Mouse (Mus musculus) left cerebral cortex, postnatal 4 days (tissue): ENCODE data around the gene Hoxb2. TPM values are rescaled to one million over a fixed set of nuclear protein-coding genes. Genes with fewer than 3 reads are reported as not detected.

ENCODE experiments used
- DNase-seq: peaks from one replicate; pipeline ENCODE4 v3.0.0-alpha.2; 2022
- intact Hi-C: fragments of 180-260 bp; cut with DNase I; formaldehyde crosslinking; loops from one replicate; pipeline ENCODE4 v1.15.1; 2025
- microRNA-seq: library from miRNA; unstranded; fragments of <30 nt; microRNA quantifications from one replicate; pipeline ENCODE4 v1.2.0, GENCODE M21; 2022
- total RNA-seq, 2 experiments: library from RNA; stranded (reverse); gene quantifications; 2 replicates each; pipeline ENCODE4 v1.2.3; 2021

The Hoxb2 gene
- total RNA-seq, 2 experiments from 2014 or later = not detected

- DNase-seq = no peak
- intact Hi-C loops = no loop called here
Measured at GRCm38 (mm10) chr11:96374810-96375209, 24.5 kb downstream of the Hoxb2 start.

DNA sequence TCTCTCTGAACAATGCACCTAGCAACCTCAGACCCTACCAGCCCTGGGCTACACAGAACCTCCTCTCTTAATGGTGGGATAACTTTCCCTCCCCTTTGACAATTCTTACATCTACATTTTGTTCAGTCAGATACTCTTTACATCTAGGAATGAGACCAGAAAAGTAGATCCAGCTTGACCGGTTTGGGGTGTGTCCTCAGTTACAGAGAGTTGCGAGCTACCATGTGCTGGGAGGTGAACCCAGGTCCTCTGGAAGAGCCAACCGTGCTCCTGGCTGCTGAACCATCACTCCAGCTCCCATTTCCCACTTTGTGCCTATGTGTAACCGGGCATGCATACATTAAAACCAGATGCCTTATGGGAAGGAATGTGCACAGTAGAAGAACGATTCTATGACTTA lies 33.1 kb downstream of the Hoxb2 start:
- DNase-seq = no peak
- intact Hi-C loops = no loop called here

DNA sequence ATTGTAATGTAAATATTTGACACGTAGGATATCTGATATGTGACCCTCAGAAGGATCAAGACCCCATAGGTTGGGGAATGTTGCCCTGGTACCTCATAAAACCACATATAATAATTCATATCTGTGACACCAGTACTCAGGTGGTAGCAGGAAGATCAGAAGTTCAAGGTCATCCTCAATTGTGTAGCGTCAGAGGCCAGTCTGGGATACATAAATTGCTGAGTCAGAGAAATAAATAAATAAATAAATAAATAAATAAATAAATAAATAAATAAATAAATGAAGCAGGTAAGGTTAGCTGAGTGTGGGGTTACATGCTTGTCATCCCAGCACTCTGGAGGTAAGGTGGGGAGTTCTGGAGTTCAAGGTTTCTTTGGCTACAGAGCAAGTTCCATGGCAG lies 37.3 kb downstream of the Hoxb2 start:
- DNase-seq = no peak
- intact Hi-C loops = no loop called here

DNA sequence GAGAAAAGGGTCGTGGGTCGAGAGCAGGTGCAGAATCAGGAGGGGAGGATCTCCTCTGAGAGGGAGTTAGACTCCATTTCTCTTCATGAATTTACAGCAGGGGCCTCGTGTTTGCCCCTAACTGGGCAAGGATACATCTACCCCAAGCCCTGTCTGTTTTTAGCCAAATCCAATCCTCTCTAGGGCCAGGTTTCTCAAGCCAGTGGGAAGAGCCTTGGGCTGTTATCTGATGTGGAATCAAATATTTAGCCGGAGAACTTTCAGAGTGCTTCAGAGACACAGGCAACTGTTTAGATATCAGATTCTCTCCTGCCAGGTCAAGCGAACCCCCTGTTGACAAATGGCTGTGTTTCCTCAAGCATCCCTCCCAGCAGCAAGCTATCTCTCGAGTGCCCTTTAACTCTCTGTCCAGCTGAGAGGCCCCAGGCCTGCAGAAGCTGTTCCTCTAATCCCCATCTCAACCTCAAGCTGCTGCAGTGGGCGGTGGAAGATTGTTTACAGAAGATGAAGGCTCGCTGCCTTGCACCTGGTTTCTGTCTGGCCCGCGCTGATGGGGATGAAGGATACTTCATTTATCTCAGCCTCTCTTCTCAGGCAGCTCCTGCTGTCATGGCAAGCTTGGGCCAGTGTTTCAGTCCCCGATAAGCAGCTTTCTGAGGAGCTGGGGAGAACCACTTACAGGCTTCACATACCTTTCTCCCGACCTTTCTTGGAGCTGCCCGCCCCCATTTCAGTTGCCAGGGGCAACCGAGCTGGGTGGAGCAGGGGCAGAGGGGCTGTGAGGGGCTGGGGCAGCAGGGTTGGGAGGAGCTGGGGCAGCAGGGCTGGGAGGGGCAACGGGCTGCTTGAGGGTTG lies 46.7 kb downstream of the Hoxb2 start:
- no peak for DNase-seq
- intact Hi-C loops = no loop called here

GRCm38 (mm10) chr11:96397806-96398335 lies 47.5 kb downstream of the Hoxb2 start:
- intact Hi-C loops = no loop called here
- DNase-seq = no peak

- intact Hi-C loops = no loop called here
Measured at GRCm38 (mm10) chr11:96399923-96400322, 49.6 kb downstream of the Hoxb2 start.

More at GRCm38 (mm10) chr11:96399923-96400322, 49.6 kb downstream of the Hoxb2 start:
- no peak for DNase-seq

Small RNAs within 50 kb of the gene (microRNA-seq; reads per million reads assigned to microRNA genes)
- gene Mir10a = 7.5 reads per million, percentile 19 among the genes with 10 or more reads in this experiment

Other genes with a start within 250 kb of the Hoxb2 start
- not detected for gene Calcoco2, start 238.6 kb upstream of the Hoxb2 start, total RNA-seq
- gene Ttll6, start 216.7 kb upstream of the Hoxb2 start, total RNA-seq = under 1 TPM; 0.28 to 0.32 TPM
- gene Hoxb13, start 156.2 kb upstream of the Hoxb2 start, total RNA-seq = not detected
- not detected for gene Hoxb9, start 79.1 kb upstream of the Hoxb2 start, total RNA-seq
- gene Hoxb8, start 68.6 kb upstream of the Hoxb2 start, total RNA-seq = not detected
- gene Hoxb7, start 63.9 kb upstream of the Hoxb2 start, total RNA-seq = not detected
- not detected for gene Hoxb6, start 58.0 kb upstream of the Hoxb2 start, total RNA-seq
- gene Hoxb5, start 47.2 kb upstream of the Hoxb2 start, total RNA-seq = not detected
- gene Hoxb4, start 32.3 kb upstream of the Hoxb2 start, total RNA-seq = not detected
- not detected for gene Hoxb3, start 27.2 kb upstream of the Hoxb2 start, total RNA-seq
- not detected for gene Hoxb1, start 15.2 kb downstream of the Hoxb2 start, total RNA-seq
- 1 to 10 TPM; 1.1 to 1.3 TPM for gene Skap1, start 114.1 kb downstream of the Hoxb2 start, total RNA-seq